ENCODE assay signal across 26 mouse cellular contexts in the genomic region with DNA sequence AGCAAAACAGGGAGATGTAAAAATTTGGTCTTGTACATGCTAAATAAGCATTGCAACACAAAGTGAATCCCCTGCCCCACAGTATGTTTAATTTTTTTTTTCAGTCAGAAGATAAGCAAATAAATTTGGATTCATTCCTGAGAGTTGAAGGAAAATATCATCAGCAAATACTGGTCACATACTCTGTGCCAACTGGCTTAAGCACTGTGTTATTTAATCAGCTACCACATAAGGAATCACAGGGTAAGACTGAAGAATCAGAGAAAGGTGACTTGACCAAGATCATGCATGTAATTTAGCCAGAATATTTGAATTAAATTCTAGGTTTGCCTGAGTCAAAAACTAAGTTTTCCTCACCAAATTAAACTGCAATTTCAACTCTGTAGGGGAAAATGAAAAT.
"Had no signal": no experiment of that assay in that cellular context is flagged by ENCODE, and none has a peak within 500 bp of the region (broad histone marks: within the 10 kb centered on the region; RNA-seq: fewer than 3 reads in every experiment).

No protein-coding gene starts in this region.

- H3K4me3 ChIP-seq: limb, embryonic 10.5 days; limb, embryonic 12.5 days; limb, embryonic 13.5 days; limb, embryonic 15.5 days; liver, embryonic 12.5 days; liver, embryonic 13.5 days; liver, embryonic 15.5 days; lung, embryonic 15.5 days; megakaryocyte, embryonic 14.5 days; midbrain, embryonic 12.5 days; midbrain, embryonic 13.5 days; midbrain, embryonic 15.5 days; myocyte had no signal

- H3K27me3 ChIP-seq: limb, embryonic 12.5 days; limb, embryonic 13.5 days; limb, embryonic 15.5 days; liver, embryonic 12.5 days; liver, embryonic 13.5 days; liver, embryonic 15.5 days; lung, embryonic 15.5 days; megakaryocyte, embryonic 14.5 days; midbrain, embryonic 12.5 days; midbrain, embryonic 13.5 days; midbrain, embryonic 15.5 days had no signal

- H3K27ac ChIP-seq: limb, embryonic 10.5 days; limb, embryonic 12.5 days; limb, embryonic 13.5 days; limb, embryonic 15.5 days; liver, embryonic 12.5 days; liver, embryonic 13.5 days; liver, embryonic 14.5 days; liver, embryonic 15.5 days; lung, embryonic 15.5 days; macrophage; midbrain, embryonic 12.5 days; midbrain, embryonic 13.5 days; midbrain, embryonic 15.5 days had no signal

- H3K36me3 ChIP-seq: limb, embryonic 10.5 days; limb, embryonic 12.5 days; limb, embryonic 13.5 days; limb, embryonic 15.5 days; liver, embryonic 12.5 days; liver, embryonic 13.5 days; liver, embryonic 15.5 days; lung, embryonic 15.5 days; midbrain, embryonic 12.5 days; midbrain, embryonic 13.5 days; midbrain, embryonic 15.5 days had no signal

- H3K4me1 ChIP-seq: limb, embryonic 10.5 days; limb, embryonic 12.5 days; limb, embryonic 13.5 days; limb, embryonic 15.5 days; liver, embryonic 12.5 days; liver, embryonic 13.5 days; liver, embryonic 15.5 days; lung, embryonic 15.5 days; megakaryocyte, embryonic 14.5 days; midbrain, embryonic 12.5 days; midbrain, embryonic 13.5 days; midbrain, embryonic 15.5 days had no signal

- DNase-seq: left cerebral cortex, postnatal 4 days; liver; liver, embryonic 13.5 days; liver, postnatal 0 days; lung, adult 18-20 months; lung, adult 2 months; lung, embryonic 14.5 days; lung, postnatal 10 days; lung, postnatal 14 days; lung, postnatal 36 days; lung, postnatal 4 days; midbrain, embryonic 14.5 days had no signal

- H3K9me3 ChIP-seq: limb, embryonic 10.5 days; limb, embryonic 12.5 days; limb, embryonic 13.5 days; limb, embryonic 15.5 days; liver, embryonic 12.5 days; liver, embryonic 13.5 days; liver, embryonic 15.5 days; lung, embryonic 15.5 days; megakaryocyte, embryonic 14.5 days; midbrain, embryonic 12.5 days; midbrain, embryonic 13.5 days; midbrain, embryonic 15.5 days had no signal
